Mouse (Mus musculus): Measurements from ENCODE around the gene Xrcc3.

Xrcc3 gene

GRCm38 (mm10) chr12:111770651-111771050, 43.0 kb downstream of the Xrcc3 start:
- peak; percentile 23 for DNase-seq

- DNase-seq = no peak
Measured at GRCm38 (mm10) chr12:111769816-111770577, 43.7 kb downstream of the Xrcc3 start.

GRCm38 (mm10) chr12:111769306-111769705, 44.4 kb downstream of the Xrcc3 start:
- peak; percentile 54 for DNase-seq

- DNase-seq = no peak
Measured at GRCm38 (mm10) chr12:111768322-111768928, 45.2 kb downstream of the Xrcc3 start.

GRCm38 (mm10) chr12:111766313-111767236, 47.1 kb downstream of the Xrcc3 start:
- DNase-seq = no peak

GRCm38 (mm10) chr12:111762620-111763280, 50.9 kb downstream of the Xrcc3 start:
- no peak for DNase-seq

- DNase-seq = no peak
Measured at GRCm38 (mm10) chr12:111760306-111760908, 53.3 kb downstream of the Xrcc3 start.

- DNase-seq = peak; percentile 62
Measured at GRCm38 (mm10) chr12:111759176-111760061, 54.3 kb downstream of the Xrcc3 start.

- DNase-seq = peak; percentile 86
Measured at GRCm38 (mm10) chr12:111758381-111759175, 55.1 kb downstream of the Xrcc3 start, which contains the start of gene Klc1. TSS of gene Klc1 (plus strand) at chr12:111758849.

GRCm38 (mm10) chr12:111757561-111758325, 55.9 kb downstream of the Xrcc3 start:
- DNase-seq = no peak

- no peak for DNase-seq
Measured at GRCm38 (mm10) chr12:111756698-111757082, 57.0 kb downstream of the Xrcc3 start.

GRCm38 (mm10) chr12:111756082-111756697, 57.5 kb downstream of the Xrcc3 start:
- no peak for DNase-seq

GRCm38 (mm10) chr12:111755231-111755630, 58.4 kb downstream of the Xrcc3 start:
- no peak for DNase-seq

- no peak for DNase-seq
Measured at GRCm38 (mm10) chr12:111754710-111755109, 59.0 kb downstream of the Xrcc3 start.

- no peak for DNase-seq
Measured at GRCm38 (mm10) chr12:111753347-111753746, 60.3 kb downstream of the Xrcc3 start.

Data from kidney, adult 18-20 months (tissue).